Mouse (Mus musculus): ENCODE measurements around the gene Ngdn. TPM values are rescaled to one million over a fixed set of nuclear protein-coding genes. Genes with fewer than 3 reads are reported as not detected.
A peak's percentile ranks its signal among the peaks of the same experiment; 100 is the strongest.
"Not testable (repeated sequence)": the region's sequence is repeated elsewhere in the genome, so short reads cannot be mapped to it uniquely, and the experiment has no call there.

Gene Ngdn
- polyA plus RNA-seq, 1 experiment from 2014 or later: 95.8 TPM

DNA sequence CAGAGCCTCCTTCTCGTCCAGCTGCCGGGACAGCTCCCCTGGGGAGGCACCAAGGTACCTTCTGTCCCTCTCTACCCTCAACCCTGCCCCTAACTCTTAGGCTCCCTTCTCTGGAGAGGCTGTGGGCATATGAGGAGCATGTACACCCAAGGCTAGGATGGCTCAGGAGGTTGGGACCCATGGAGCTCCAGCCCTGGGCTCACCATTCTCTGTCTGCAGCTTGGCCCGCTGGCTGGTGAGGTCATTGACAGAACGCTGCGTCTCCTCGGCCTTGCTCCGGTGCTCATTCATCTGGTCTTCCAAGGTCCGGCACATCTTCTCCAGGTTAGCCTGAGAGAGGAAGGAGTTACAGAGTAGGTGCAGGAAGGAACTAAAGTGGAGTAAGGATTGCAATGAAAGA, 36.6 kb upstream of the Ngdn start:
- DNase-seq (ENCODE audit: low spot score) (no peak), ATAC-seq (replicated peaks; ENCODE audit: low FRiP score) (no peak)
- WGBS: 90% methylated on average over 8 of the region's 8 CpGs

DNA sequence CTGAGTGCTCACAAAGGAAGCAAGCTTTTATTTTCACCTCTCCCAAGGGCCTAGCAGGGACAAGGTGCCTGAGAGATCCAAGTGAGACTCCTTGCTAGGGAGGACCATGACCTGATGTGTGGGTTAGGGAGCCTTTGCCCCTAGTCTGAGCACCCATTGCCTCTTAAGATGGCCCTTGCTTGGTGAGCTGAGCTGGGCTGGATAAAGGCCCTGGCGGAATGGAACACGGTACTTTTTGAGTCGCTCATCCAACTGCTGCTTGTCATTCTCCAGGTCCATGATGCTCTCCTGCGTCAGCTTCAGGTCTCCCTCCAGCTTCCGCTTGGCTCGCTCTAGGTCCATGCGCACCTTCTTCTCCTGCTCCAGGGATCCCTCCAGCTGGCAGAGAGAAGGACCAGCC, 33.3 kb upstream of the Ngdn start:
- ATAC-seq (replicated peaks; ENCODE audit: low FRiP score) (no peak), DNase-seq (ENCODE audit: low spot score) (no peak)
- H3K4me1 ChIP-seq (replicated peaks; ENCODE audit: control insufficient read depth, insufficient read depth, low read length): no peaks in the 10 kb centered on the region
- no peaks in the 10 kb centered on the region for H3K27me3 ChIP-seq (ENCODE audit: control insufficient read depth, insufficient read depth, low read length)
- no peak overlapping the region for H3K27ac ChIP-seq (ENCODE audit: low read depth, low read length)
- no peak overlapping the region for H3K9ac ChIP-seq (ENCODE audit: low read length)
- WGBS: 92% methylated on average over 7 of the region's 7 CpGs
- H3K36me3 ChIP-seq (ENCODE audit: control insufficient read depth, insufficient read depth, low read length): no peaks in the 10 kb centered on the region
- H3K9me3 ChIP-seq (ENCODE audit: control insufficient read depth, low read length): no peaks in the 10 kb centered on the region
- H3K4me3 ChIP-seq (ENCODE audit: low read depth, low read length): no peak overlapping the region
- H3K4me2 ChIP-seq (ENCODE audit: low read depth, low read length, severe bottlenecking): no peak overlapping the region

More for the DNA sequence above, 36.6 kb upstream of the Ngdn start:
- Histone ChIP-seq H3K9ac (ENCODE audit: low read length) (no peak overlapping the region), H3K27ac (ENCODE audit: low read depth, low read length) (no peak overlapping the region), H3K27me3 (ENCODE audit: control insufficient read depth, insufficient read depth, low read length) (no peaks in the 10 kb centered on the region), H3K4me3 (ENCODE audit: low read depth, low read length) (no peak overlapping the region), H3K36me3 (ENCODE audit: control insufficient read depth, insufficient read depth, low read length) (no peaks in the 10 kb centered on the region), H3K4me1 (replicated peaks; ENCODE audit: control insufficient read depth, insufficient read depth, low read length) (0 out of 2 replicates have a peak, but pooled peaks cover 3% of the 10 kb centered on the region), H3K4me2 (ENCODE audit: low read depth, low read length, severe bottlenecking) (no peak overlapping the region), H3K9me3 (ENCODE audit: control insufficient read depth, low read length) (no peaks in the 10 kb centered on the region)

DNA sequence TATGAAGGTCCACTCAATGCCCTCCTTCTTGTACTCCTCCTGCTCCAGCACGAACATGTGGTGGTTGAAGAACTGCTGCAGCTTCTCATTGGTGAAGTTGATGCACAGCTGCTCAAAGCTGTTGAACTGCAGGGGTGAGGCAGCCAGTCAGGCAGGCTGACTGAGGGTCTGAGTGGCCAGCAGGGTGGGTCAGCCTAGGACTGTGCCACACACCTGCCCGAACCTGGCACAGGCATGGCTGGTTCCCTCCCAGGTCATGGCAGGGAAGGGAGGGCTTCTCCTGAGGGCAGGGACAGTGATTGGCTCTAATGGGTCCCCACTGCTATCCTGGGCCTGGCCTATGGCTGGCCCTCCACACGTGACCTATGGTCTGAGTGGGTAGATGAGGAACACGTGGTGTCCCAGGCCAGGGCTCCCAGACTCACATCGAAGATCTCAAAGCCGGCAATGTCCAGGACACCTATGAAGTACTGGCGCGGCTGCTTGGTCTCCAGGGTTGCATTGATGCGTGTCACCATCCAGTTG, 26.8 kb upstream of the Ngdn start:
- H3K36me3 ChIP-seq (ENCODE audit: control insufficient read depth, insufficient read depth, low read length); H3K9ac ChIP-seq (ENCODE audit: low read length); ATAC-seq (replicated peaks; ENCODE audit: low FRiP score); H3K4me3 ChIP-seq (ENCODE audit: low read depth, low read length); H3K4me2 ChIP-seq (ENCODE audit: low read depth, low read length, severe bottlenecking); H3K27me3 ChIP-seq (ENCODE audit: control insufficient read depth, insufficient read depth, low read length); H3K9me3 ChIP-seq (ENCODE audit: control insufficient read depth, low read length); H3K4me1 ChIP-seq (replicated peaks; ENCODE audit: control insufficient read depth, insufficient read depth, low read length); DNase-seq (ENCODE audit: low spot score); H3K27ac ChIP-seq (ENCODE audit: low read depth, low read length): not testable (repeated sequence)
- WGBS: 94% methylated on average over 9 of the region's 9 CpGs

DNA sequence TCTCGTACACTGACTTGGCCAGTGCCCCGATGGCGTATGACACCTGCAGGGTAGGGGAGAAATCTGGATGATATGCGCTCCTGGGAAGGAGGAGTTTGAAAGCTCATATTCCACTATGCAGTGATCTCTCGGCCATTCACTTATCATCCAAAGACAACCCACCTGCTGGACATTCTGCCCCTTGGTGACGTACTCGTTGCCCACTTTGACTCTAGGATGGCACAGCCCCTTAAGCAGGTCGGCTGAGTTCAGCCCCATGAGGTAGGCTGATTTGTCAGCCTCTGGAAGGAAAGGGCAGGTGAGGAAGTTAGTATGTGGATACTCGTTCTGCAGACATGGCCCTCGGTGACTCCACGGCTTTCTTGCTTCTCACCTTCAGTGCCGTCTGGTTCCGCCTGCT, 26.4 kb upstream of the Ngdn start:
- H3K4me1 ChIP-seq (replicated peaks; ENCODE audit: control insufficient read depth, insufficient read depth, low read length): no peaks in the 10 kb centered on the region
- no peaks in the 10 kb centered on the region for H3K27me3 ChIP-seq (ENCODE audit: control insufficient read depth, insufficient read depth, low read length)
- ATAC-seq (replicated peaks; ENCODE audit: low FRiP score) (no peak), DNase-seq (ENCODE audit: low spot score) (no peak)
- H3K4me3 ChIP-seq (ENCODE audit: low read depth, low read length): no peak overlapping the region
- H3K27ac ChIP-seq (ENCODE audit: low read depth, low read length): no peak overlapping the region
- H3K4me2 ChIP-seq (ENCODE audit: low read depth, low read length, severe bottlenecking): no peak overlapping the region
- no peaks in the 10 kb centered on the region for H3K36me3 ChIP-seq (ENCODE audit: control insufficient read depth, insufficient read depth, low read length)
- 90% methylated on average over 13 of the region's 13 CpGs for WGBS
- H3K9ac ChIP-seq (ENCODE audit: low read length): no peak overlapping the region
- no peaks in the 10 kb centered on the region for H3K9me3 ChIP-seq (ENCODE audit: control insufficient read depth, low read length)

DNA sequence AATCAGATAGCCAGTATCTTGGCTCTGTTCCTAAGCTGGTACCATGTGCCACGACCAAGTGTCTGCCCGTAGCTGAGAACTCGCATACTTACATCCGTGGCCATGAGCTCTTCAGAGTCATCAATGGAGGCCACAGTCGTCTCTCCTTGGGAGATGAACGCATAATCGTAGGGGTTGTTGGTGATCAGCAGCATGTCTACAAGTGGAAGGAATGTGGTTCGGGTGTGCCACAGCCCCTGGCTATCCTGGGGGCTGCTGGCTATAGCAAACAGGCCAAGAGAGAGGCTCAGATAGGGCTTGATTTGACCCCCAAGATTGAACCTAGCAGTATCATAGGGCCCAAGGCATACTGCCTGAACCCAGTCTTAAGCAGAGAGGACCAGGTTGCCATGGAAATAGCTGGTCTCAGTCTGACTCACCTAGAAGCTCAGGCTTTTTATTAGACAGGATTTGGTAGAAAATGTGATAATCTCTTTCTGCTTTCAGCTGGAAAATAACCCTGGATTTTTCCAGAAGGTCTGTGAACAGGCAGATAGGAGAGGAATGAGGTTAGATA, 25.3 kb upstream of the Ngdn start:
- no peak overlapping the region for H3K4me2 ChIP-seq (ENCODE audit: low read depth, low read length, severe bottlenecking)
- H3K27ac ChIP-seq (ENCODE audit: low read depth, low read length): no peak overlapping the region
- ATAC-seq (replicated peaks; ENCODE audit: low FRiP score) (no peak), DNase-seq (ENCODE audit: low spot score) (no peak)
- WGBS: 90% methylated on average over 8 of the region's 8 CpGs
- peaks cover 9% of the 10 kb centered on the region for H3K4me1 ChIP-seq (replicated peaks; ENCODE audit: control insufficient read depth, insufficient read depth, low read length)
- H3K27me3 ChIP-seq (ENCODE audit: control insufficient read depth, insufficient read depth, low read length): no peaks in the 10 kb centered on the region
- no peak overlapping the region for H3K9ac ChIP-seq (ENCODE audit: low read length)
- no peaks in the 10 kb centered on the region for H3K9me3 ChIP-seq (ENCODE audit: control insufficient read depth, low read length)
- no peaks in the 10 kb centered on the region for H3K36me3 ChIP-seq (ENCODE audit: control insufficient read depth, insufficient read depth, low read length)
- H3K4me3 ChIP-seq (ENCODE audit: low read depth, low read length): no peak overlapping the region

DNA sequence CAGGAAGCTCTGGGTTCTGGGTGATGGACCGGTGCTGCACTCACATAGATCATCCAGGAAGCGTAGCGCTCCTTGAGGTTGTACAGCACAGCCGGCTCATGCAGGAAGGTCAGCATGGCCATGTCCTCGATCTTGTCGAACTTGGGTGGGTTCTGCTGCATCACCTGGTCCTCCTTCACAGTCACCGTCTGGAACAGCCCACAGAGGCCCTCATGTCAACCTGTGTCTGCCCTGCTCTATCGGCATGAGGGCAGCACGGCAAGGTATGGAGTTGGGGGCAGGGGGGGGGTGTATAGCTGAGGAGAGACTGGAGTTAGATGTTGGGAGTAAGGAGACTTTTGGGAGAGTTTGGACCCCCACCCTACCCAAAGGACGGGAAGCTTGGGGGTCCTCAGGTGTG, 23.1 kb upstream of the Ngdn start:
- Histone ChIP-seq H3K27ac (ENCODE audit: low read depth, low read length) (no peak overlapping the region), H3K9me3 (ENCODE audit: control insufficient read depth, low read length) (no peaks in the 10 kb centered on the region), H3K9ac (ENCODE audit: low read length) (no peak overlapping the region), H3K4me1 (replicated peaks; ENCODE audit: control insufficient read depth, insufficient read depth, low read length) (peaks cover 23% of the 10 kb centered on the region), H3K4me3 (ENCODE audit: low read depth, low read length) (no peak overlapping the region), H3K4me2 (ENCODE audit: low read depth, low read length, severe bottlenecking) (no peak overlapping the region), H3K36me3 (ENCODE audit: control insufficient read depth, insufficient read depth, low read length) (no peaks in the 10 kb centered on the region), H3K27me3 (ENCODE audit: control insufficient read depth, insufficient read depth, low read length) (no peaks in the 10 kb centered on the region)
- ATAC-seq (replicated peaks; ENCODE audit: low FRiP score) (no peak), DNase-seq (ENCODE audit: low spot score) (no peak)
- WGBS: 93% methylated on average over 10 of the region's 10 CpGs

DNA sequence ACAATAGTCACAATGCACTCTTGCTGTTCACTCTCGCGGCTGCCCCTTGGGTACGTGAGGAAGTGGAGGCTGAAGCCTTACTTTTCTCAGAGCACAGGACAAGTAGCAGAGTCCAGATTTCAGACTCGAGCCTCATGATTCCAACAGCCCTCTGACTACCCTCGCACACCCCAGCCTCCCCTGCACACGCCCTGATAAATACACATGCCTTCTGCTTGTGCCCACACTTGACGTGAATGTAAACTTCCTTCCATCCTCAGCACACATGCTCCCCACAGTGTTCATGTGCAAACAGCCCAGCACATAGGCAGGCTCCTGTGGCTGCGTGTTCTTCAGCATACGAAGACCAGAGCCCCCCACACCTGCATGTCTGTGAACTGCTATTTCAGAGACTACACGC, 21.6 kb upstream of the Ngdn start:
- no peak for ATAC-seq (replicated peaks; ENCODE audit: low FRiP score)
- H3K36me3 ChIP-seq (ENCODE audit: control insufficient read depth, insufficient read depth, low read length): no peaks in the 10 kb centered on the region
- no peak overlapping the region for H3K9ac ChIP-seq (ENCODE audit: low read length)
- H3K27me3 ChIP-seq (ENCODE audit: control insufficient read depth, insufficient read depth, low read length): no peaks in the 10 kb centered on the region
- H3K9me3 ChIP-seq (ENCODE audit: control insufficient read depth, low read length): no peaks in the 10 kb centered on the region
- H3K27ac ChIP-seq (ENCODE audit: low read depth, low read length): no peak overlapping the region
- no peak for DNase-seq (ENCODE audit: low spot score)
- H3K4me2 ChIP-seq (ENCODE audit: low read depth, low read length, severe bottlenecking): no peak overlapping the region
- H3K4me3 ChIP-seq (ENCODE audit: low read depth, low read length): no peak overlapping the region
- 63% methylated on average over 10 of the region's 10 CpGs for WGBS
- peaks cover 23% of the 10 kb centered on the region for H3K4me1 ChIP-seq (replicated peaks; ENCODE audit: control insufficient read depth, insufficient read depth, low read length)

DNA sequence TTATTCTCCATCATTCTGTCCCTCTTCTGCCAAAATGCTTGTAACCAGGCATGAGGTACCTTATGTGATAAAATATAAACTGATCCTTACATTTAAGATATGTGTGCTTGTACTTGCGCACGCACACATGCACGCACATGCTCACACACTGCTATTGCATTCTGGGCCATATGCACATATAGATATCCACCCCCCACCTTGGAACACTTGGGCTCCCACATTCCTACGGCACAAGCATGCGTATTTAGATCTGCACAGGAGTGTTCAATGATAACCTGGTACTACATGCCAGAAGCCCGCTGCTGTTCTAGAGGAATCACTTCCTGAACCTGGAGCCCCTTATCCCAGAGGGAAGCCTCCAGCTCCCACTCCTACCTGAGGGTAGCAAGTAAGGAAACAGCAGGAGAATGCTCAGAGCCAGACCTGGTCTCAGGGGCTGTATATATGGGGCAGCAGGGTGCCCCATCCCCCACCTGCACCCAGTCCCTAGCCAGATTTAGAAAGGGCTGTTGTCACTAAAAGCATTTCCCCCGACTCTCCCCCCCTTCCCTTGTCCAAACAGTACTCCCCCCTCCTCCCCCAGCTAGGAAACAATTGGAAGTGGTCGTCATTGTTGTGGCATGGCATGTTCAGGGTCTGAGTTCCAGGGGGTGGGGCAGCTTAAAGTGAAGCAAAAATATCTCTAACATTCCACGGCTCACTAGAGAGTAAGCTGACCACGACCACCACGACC, 21.0 kb upstream of the Ngdn start, which contains the start of gene Myh7:
Gene Myh7 (minus strand): TSS at position 491 of the 733 bp plus-strand sequence.
- WGBS: 49% methylated on average over 11 of the region's 11 CpGs
- H3K4me3 ChIP-seq (ENCODE audit: low read depth, low read length): no peak within 1 kb of the TSS
- peak; percentile 16; the same call in 1 of the 2 replicates for ATAC-seq (replicated peaks; ENCODE audit: low FRiP score)

DNA sequence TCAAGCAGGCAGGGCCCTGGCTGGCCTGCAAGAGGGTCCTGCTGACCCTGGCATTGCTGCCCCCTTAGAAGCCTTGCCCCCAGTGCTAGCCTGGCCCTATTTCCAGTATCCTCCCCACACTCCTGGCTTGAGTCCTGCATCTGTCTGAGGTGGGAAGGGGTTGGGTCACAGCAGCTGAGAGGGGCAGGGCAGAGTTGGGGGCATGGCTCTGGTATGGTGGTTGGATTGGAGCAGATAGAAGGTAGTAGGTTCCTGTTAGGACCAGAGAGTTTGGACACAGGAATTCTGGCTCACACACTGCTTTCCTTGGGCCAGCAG, 20.4 kb upstream of the Ngdn start:
- Histone ChIP-seq H3K27ac (ENCODE audit: low read depth, low read length) (peak overlapping the region; percentile 71; the same call in 1 of the 2 replicates), H3K36me3 (ENCODE audit: control insufficient read depth, insufficient read depth, low read length) (no peaks in the 10 kb centered on the region), H3K4me3 (ENCODE audit: low read depth, low read length) (no peak overlapping the region), H3K9me3 (ENCODE audit: control insufficient read depth, low read length) (no peaks in the 10 kb centered on the region), H3K9ac (ENCODE audit: low read length) (peak overlapping the region; percentile 54), H3K4me1 (replicated peaks; ENCODE audit: control insufficient read depth, insufficient read depth, low read length) (peaks cover 23% of the 10 kb centered on the region), H3K4me2 (ENCODE audit: low read depth, low read length, severe bottlenecking) (no peak overlapping the region), H3K27me3 (ENCODE audit: control insufficient read depth, insufficient read depth, low read length) (no peaks in the 10 kb centered on the region)
- peak; percentile 20; the same call in 1 of the 2 replicates for ATAC-seq (replicated peaks; ENCODE audit: low FRiP score)
- DNase-seq (ENCODE audit: low spot score): no peak

More for the DNA sequence above, 21.0 kb upstream of the Ngdn start, which contains the start of gene Myh7:
- Histone ChIP-seq H3K27me3 (ENCODE audit: control insufficient read depth, insufficient read depth, low read length) (no peaks in the 10 kb centered on the region), H3K36me3 (ENCODE audit: control insufficient read depth, insufficient read depth, low read length) (no peaks in the 10 kb centered on the region), H3K9me3 (ENCODE audit: control insufficient read depth, low read length) (no peaks in the 10 kb centered on the region), H3K4me1 (replicated peaks; ENCODE audit: control insufficient read depth, insufficient read depth, low read length) (peaks cover 23% of the 10 kb centered on the region), H3K4me2 (ENCODE audit: low read depth, low read length, severe bottlenecking) (peak within 1 kb of the TSS; percentile 12; the same call in 1 of the 2 replicates), H3K9ac (ENCODE audit: low read length) (peak within 1 kb of the TSS; percentile 54), H3K27ac (ENCODE audit: low read depth, low read length) (peak within 1 kb of the TSS; percentile 71; the same call in 1 of the 2 replicates)
- no peak for DNase-seq (ENCODE audit: low spot score)

Measured in forebrain, embryonic 11.5 days (tissue).